Mouse (Mus musculus): ENCODE data around the gene Syt11.
"Not testable (repeated sequence)": the region's sequence is repeated elsewhere in the genome, so short reads cannot be mapped to it uniquely, and the experiment has no call there.

Gene Syt11

GRCm38 (mm10) chr3:88719098-88719497 lies 55.9 kb downstream of the Syt11 start:
- DNase-seq, result peak; percentile 79

DNA sequence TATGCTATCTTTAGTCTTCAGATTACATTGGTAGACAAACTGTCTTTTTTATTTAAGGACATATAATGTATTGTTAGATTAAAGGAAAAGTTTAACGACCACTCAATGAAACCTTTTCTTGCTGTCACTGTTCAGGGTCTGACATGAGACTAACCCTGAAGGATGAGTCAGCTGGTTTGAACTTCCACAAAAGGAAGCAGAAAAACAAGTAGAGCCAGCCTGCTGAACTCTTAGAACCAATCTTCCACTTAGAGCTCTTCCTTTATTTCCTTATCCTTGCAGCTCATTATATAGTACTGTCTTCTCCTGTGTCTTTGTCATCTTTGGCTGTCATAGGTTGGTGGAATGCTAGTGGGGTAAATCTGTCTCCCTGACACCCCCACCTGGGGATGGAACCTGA lies 57.1 kb downstream of the Syt11 start:
- no peak for DNase-seq

DNA sequence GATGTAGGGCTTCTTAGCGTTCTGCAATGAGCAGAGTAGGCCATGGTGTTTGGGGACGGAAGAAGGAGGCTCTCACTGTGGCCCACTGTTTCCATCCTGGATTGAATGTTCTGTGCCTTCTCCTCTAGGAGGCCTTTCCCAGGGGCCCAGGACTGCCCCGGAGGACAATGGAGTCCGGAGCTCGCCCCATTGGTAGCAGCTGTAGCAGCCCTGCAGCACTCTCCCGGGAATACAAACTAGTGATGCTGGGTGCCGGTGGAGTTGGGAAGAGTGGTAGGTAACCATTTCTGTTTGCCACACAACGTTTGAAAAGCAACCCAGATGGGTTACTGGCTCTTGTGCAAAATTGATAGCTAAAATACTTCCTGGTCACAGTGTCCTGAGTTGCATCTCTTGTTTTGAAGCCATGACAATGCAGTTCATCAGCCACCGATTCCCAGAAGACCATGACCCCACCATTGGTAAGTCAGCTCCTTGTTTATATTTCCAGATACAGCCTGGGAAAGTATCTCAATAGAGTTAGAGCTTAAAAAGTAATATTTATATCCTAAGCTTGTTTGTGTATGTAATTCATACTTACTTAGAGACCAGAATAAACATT lies 57.7 kb downstream of the Syt11 start:
- peak; percentile 52 for DNase-seq

DNA sequence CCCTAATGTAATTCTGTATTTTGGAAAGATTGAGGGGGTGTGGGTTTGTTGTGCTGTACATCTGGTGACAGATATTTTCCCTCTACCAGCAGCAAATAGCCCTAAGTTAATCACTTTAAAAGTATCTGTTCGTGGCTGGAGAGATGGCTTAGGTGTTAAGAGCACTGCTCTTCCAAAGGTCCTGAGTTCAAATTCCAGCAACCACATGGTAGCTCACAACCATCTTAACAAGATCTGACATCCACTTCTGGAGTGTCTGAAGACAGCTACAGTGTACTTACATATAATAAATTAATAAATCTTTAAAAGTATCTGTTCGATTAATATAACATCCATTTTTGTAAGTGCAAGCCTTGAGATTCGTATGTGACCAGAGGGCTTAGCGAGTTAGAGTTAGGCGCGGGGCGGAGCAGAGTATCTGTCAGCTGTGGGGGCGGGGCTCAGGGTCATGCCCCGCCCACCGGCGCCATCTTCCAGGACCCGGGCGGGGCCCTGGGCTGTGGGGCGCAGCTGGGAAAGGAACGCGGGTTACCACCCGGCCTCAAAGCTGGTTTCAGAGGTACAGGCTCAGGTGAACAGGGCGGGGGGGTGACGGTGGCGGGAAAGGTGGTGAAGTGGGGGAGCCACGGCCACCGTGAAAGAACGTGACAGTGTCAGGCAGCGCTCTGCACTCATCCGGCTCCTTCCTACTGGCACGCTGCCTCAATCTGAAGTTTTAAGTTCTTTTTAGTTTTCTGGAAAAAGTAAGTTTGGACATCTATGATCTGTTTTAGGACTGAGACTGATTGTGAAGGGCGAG lies 58.4 kb downstream of the Syt11 start, which contains the start of gene Rit1:
Gene Rit1, plus strand, starts transcription at position 440 of the 799 bp plus-strand sequence.
- peak; percentile 92 for DNase-seq

DNA sequence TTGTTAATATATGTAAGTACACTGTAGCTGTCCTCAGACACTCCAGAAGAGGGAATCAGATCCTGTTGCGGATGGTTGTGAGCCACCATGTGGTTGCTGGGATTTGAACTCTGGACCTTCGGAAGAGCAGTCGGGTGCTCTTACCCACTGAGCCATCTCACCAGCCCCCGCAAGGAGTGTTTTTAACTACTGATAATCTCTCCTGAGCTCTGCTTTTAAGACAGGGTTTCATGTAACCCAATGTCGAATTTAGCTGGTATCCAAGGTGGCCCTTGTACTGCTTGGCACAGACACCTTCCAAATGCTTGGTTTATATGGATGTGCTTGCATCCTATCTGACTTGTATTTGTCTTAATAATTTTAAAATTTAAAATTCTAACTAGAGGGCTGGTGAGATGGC lies 59.2 kb downstream of the Syt11 start:
- DNase-seq, result not testable (repeated sequence)

- DNase-seq, result no peak
These were observed 60.2 kb downstream of the Syt11 start for GRCm38 (mm10) chr3:88714725-88715124.

- DNase-seq, result no peak
These were observed 61.3 kb downstream of the Syt11 start for GRCm38 (mm10) chr3:88713709-88714108.

DNA sequence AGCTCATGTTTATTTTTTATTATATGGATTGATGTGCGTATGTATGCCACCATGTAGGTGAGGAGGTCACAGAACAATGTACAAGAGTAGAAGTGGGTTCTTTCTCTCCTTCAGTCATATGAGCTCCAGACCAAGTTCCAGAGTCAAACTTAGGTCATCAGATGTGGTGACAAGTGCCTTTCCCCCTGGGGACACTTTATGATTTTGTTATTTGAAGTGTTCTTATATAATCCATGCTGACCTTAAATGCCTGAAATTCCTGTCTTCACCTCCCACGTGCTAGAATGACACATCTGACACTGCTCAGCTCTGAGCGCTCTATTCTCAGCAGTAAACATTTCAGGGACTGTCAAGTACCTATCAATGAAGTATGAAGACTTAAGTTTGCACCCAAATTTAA lies 73.7 kb downstream of the Syt11 start:
- DNase-seq, result no peak

DNA sequence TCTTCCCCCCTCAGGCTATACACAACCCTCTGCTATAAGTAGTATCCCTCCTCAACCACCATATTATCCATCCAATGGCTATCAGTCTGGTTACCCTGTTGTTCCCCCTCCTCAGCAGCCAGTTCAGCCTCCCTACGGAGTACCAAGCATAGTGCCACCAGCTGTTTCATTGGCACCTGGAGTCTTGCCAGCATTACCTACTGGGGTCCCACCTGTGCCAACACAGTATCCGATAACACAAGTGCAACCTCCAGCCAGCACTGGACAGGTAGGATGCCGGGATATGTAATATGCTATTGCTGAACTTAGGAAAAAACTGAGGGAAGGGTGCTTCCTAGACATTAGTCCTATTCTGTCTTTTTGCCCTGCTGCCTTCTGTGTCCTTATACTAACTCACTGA lies 74.7 kb downstream of the Syt11 start:
- no peak for DNase-seq

DNA sequence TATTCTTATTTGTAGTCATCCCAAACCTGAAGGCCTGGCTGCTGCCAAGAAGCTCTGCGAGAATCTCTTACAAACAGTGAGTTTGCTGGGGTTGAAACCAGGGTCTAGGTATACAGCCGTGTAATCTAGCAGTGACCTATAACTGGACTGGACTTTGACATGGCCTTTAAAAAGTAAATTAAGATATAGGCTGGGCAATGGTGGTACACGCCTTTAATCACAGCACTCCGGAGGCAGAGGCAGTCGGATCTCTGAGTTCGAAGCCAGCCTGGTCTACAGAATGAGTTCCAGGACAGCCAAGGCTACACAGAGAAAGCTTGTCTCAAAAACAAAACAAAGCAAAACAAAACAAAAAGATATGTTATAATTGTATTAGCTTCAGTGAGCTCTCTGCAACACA lies 76.1 kb downstream of the Syt11 start:
- DNase-seq, result no peak

- DNase-seq, result no peak
These were observed 76.9 kb downstream of the Syt11 start for GRCm38 (mm10) chr3:88698051-88698450.

DNA sequence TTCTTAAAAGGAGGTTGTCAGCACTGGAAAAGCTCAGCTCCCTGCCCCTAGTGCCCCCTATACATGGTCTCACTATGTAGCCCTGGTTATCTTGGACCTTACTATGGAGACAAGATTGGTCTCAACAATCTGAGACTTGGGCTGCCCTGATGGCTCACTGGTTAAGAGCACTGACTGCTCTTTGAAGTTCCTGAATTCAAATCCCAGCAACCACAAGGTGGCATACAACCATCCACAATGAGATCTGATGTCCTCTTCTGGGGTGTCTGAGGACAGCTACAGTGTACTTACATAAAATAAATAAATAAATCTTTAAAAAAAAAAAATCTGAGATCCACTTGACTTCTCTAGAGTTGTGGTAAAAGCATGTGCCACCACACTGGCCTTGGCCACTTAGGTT lies 79.4 kb downstream of the Syt11 start:
- no peak for DNase-seq

Data from kidney, postnatal 14 days (tissue).